Mouse (Mus musculus): Measurements from ENCODE around the gene Shb.

GRCm38 (mm10) chr4:45447196-45447595, 85.1 kb downstream of the Shb start:
- TF ChIP-seq POLR2A (IDR thresholded peaks at IDR 0.05; ENCODE audit: low read depth, low read length) (no peak), CTCF (IDR thresholded peaks at IDR 0.05; ENCODE audit: extremely low read depth, insufficient read length, insufficient replicate concordance, low read depth, low read length) (no peak)

Data from small intestine, adult 2 months (tissue).